Mouse (Mus musculus) cerebellum, adult (tissue): ENCODE results near the gene Aph1a.

ENCODE experiments used
- ATAC-seq: cut with Nextera tagmentation; 2 replicates; pipeline ENCODE4 v1.9.2; 2017; ENCODE audit warnings: mild to moderate bottlenecking, moderate library complexity, mixed read lengths; ENCODE audit not compliant: insufficient number of reproducible peaks, low FRiP score, low TSS enrichment

The Aph1a gene

DNA sequence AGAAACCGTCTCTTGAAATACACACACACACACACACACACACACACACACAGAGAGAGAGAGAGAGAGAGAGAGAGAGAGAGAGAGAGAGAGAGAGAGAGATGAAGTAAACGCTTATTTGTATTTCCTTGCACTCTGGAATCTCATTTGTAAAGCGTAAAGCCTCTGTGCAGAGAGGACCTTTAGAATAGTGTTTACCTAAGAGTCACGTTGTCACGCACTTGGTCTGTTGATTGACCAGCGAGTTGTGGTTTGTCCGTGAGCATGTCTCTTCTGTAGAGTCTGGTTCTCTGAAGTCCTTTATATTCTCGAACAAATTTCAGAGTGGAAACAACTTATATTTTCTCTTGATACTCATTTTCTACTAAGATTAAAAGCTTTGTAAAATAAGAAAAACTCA lies 51.0 kb downstream of the Aph1a start:
- no peak for ATAC-seq

DNA sequence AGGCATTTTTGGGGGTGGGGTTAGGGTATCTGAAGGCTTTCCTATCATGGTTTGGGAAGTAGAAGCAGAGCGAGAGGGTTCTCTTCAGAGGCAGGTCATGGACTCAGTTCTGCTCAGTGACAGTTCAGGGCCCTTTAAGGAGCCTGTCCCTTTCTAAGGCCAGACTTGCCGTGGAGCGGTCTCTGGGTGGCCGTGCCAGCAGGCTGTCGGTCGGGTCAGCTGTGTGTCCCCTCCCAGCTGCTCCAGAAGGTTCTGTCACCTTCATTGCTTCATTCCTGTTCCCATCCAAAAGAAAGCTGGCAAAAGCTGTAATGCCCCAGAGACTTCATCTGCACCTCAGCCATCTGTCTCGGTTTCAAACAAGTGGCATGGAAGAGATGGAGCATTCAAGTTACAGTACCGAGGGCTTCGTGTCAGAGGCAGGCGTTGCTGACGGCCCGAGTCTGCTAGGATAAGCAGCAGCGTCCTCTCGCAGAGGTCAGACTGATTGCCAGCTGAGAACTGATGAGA lies 52.0 kb downstream of the Aph1a start:
- no peak for ATAC-seq
